Mouse (Mus musculus) embryo, embryonic 11 days (tissue): ENCODE data around the gene Actn2.

Experiments used
- DNase-seq: peaks from one replicate; pipeline ENCODE4 v3.0.0-alpha.2; 2015

The Actn2 gene

GRCm38 (mm10) chr13:12255911-12256705 lies 84.5 kb downstream of the Actn2 start:
- DNase-seq = peak; percentile 10

- DNase-seq = no peak
Measured at GRCm38 (mm10) chr13:12250496-12250895, 90.1 kb downstream of the Actn2 start.

- DNase-seq = no peak
Measured at GRCm38 (mm10) chr13:12249195-12249898, 91.2 kb downstream of the Actn2 start.

DNA sequence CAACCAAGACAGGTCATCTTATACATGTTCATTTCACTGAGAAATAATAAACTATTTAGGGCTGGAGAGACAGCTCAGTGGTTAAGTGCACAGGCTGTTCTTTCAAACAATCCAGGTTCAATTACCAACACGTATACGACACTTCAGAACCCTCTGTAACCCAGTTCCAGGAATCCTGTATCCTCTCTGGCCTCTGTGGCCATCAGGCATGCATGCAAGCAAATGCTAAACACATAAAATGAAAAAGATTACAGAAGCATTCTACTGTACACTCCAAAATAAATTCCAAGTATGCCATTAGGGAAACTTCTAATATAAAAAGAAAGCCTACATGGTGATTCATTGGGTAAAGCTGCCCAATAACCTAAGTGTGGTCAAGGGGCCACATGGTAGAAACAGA lies 94.6 kb downstream of the Actn2 start:
- DNase-seq = no peak

GRCm38 (mm10) chr13:12243991-12244390 lies 96.6 kb downstream of the Actn2 start:
- no peak for DNase-seq

DNA sequence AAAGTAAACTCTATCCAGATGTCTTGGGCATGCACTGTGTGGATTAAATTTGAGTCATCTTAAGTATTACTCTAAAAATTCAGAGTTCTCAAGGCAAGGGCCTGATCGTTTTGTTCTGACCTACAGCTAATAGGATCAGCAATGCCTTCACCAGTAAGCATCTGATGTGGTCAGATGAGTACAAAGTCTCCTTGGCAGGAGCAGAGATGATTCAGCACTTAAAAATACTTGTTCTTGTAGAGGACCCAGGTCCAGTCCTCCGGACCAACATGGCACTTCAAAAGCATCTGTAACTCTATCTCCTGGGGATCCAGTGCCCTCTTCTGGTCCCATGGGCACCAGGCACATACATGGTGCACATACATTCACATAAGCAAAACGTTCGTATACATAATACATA lies 108.4 kb downstream of the Actn2 start:
- no peak for DNase-seq

DNA sequence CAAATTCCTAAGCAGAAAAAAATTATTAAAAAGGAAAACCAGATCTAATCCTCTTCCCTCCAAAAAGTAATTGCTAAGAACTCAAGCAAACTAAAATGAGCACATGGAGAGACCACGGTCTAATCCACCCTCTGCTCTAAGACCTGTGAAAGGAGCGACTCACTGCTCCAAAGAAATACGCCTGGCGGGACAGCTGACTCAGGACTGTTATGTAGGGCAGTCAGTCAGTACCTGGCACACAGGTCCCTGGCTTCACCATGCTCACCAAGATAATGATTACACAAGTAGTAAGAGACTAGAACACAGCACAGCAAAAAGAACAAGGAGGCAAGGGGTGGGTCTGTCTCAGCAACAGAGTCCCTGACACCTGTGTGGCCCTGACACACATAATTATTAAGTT lies 112.3 kb downstream of the Actn2 start:
- no peak for DNase-seq

DNA sequence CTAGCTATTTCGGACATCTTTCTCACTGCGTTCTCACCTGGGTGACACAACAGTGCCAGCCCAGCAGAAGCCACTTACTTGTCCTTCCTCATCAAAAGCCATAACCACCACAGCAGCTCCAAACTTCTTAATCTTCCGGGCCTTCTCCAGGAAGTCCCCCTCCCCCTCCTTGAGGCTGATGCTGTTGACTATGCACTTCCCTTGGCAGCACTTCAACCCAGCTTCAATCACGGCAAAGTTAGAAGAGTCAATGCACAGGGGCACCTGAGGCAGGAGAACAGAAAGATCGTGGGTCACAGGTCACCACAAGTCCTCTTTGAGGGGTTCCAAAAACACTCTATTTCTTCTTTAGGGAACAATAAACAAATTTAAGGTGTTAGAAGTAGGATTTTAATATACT lies 113.0 kb downstream of the Actn2 start:
- no peak for DNase-seq
